Mouse (Mus musculus): ENCODE results near the gene Gm7075.
"Not testable (repeated sequence)": the region's sequence is repeated elsewhere in the genome, so short reads cannot be mapped to it uniquely, and the experiment has no call there.

The Gm7075 gene

GRCm38 (mm10) chr10:63415850-63416249 is 5.7 kb downstream of the Gm7075 start:
- no peak for DNase-seq

- no peak for DNase-seq
Observed at GRCm38 (mm10) chr10:63415287-63415686, 6.3 kb downstream of the Gm7075 start.

- no peak for DNase-seq
Observed at GRCm38 (mm10) chr10:63412756-63413155, 8.8 kb downstream of the Gm7075 start.

DNA sequence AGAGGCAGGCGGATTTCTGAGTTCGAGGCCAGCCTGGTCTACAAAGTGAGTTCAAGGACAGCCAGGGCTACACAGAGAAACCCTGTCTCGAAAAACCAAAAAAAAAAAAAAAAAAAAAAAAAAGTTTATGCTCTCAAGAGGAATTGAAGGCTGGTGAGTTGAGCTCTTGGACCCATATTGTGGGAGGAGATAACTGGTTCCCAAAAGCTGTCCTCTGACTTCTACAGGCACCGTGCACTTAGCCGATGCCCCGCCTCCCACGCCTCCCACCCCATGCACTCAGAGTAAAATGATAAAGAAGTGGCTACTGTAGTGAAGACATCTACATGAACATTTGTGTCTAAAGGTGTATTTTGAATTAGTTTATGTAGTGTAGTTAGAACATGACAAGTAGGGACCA is 9.9 kb downstream of the Gm7075 start:
- DNase-seq = not testable (repeated sequence)

DNA sequence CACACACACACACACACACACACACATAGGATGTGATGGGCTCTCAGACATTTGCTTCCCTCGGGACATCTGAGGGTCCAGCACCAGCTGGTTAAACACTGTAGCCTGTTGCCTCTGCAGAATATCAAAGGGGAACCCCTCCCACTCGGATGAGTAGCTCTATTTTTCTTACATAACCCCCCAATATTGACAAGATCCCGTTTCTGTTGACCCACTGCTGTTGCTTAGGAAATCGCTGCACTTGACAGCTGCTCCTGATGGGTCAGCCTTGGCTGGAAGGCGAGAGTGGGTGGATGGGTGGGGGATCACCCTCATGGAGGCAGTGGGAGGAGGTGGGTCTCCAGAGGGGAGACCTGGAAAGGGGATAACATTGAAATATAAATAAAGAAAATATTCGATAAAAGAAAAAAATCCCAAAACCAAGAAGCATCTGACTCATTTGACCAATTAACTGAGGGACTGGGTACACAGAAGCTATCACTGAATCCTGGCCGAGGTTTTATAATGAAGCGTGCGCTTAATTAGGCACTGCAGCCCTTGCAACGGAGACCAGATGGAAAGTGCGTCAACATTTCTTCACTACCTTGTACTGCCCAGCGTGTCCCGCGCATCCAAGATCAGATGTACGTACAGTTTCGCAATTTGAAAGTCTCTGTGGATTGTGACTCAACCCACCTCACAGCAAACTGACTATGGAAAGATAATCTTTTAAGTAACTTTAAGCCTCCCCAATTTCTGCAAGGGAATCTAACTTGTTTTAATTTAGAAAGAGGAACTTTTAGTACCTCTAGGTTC is 11.2 kb downstream of the Gm7075 start:
- DNase-seq = no peak

DNA sequence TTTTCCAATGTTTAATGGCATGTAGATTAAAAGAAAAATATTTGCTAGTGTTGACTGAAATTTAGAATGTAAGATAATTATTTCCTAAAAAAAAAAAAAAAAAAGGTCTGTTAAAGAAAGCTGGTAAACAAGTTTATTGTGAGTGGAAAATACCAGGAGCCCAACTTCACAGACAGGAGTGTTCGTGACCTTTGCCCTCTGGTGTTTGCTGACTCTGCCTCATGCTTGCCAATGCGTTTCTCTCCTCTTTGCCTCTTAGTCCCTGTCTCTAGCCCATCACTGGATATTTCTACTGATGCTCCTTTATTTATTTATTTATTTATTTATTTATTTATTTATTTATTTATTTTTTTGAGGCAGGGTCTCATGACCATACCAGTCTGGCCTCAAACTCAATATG is 18.0 kb downstream of the Gm7075 start:
- no peak for DNase-seq

DNA sequence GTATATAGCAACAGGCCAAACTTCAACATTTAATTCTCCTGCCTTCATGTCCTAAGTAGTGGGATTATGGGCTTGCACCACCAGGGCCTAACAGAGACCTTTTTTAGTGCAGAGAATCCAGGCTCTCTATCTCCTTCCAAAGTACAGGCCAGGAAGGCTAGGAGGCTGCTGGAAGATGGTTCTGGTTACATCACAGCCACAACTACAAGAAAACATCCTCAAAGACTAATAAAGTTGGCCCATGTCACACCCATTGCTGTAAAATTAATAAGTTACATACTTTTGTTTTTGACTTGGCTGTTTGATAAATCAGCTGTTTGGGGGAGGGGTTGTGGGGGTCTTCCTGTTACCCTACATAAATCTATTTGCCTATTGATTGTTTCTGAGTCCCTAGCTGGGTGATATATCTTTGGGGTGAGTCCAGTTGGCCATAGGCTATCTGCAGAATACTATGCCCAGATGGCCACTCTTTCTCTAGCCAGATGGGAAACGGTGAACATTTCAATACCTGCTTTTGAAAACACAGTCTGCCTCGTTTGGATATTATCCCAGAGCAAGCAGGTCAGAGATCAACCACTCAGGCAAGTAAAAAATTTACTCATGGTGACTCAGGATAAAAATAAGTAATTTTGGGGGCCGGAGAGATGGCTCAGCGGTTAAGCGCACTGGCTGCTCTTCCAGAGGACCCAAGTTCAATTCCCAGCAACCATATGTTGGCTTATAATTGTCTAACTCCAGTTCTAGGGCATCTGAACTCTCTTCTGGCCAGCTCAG is 18.7 kb downstream of the Gm7075 start:
- DNase-seq = no peak

DNA sequence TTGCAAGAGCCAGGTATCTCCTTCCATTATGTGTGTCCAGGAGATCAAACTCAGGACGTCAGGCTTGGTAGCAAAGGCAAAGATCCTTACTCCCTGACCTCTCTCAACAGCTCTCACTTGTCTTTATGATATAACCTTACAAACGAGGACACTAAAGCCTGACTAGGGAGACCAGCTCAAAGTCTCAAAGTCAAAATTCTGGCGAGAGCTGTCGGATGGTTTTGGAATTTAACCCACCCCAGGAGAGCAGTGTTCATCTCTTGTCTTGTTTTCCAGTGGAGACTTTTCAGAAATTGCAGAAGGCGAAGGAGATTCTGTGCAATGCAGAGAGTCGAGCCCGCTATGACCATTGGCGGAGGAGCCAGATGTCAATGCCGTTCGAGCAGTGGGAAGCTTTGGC is 24.6 kb downstream of the Gm7075 start:
- DNase-seq = no peak

- no peak for DNase-seq
Observed at GRCm38 (mm10) chr10:63388948-63389347, 32.6 kb downstream of the Gm7075 start.

- no peak for DNase-seq
Observed at GRCm38 (mm10) chr10:63386991-63387390, 34.6 kb downstream of the Gm7075 start.

GRCm38 (mm10) chr10:63386444-63386843 is 35.1 kb downstream of the Gm7075 start:
- peak; percentile 82 for DNase-seq

- not testable (repeated sequence) for DNase-seq
Observed at GRCm38 (mm10) chr10:63385897-63386296, 35.7 kb downstream of the Gm7075 start.

- DNase-seq = peak; percentile 57
Observed at GRCm38 (mm10) chr10:63382372-63383279, 39.0 kb downstream of the Gm7075 start, which contains the start of gene Dnajc12. Dnajc12 (plus strand) TSS chr10:63382443.

GRCm38 (mm10) chr10:63381498-63382280 is 39.9 kb downstream of the Gm7075 start, which contains the start of gene Sirt1:
Sirt1 (minus strand) TSS chr10:63381704.
- peak; percentile 5 for DNase-seq

- no peak for DNase-seq
Observed at GRCm38 (mm10) chr10:63378948-63379680, 42.5 kb downstream of the Gm7075 start.

GRCm38 (mm10) chr10:63377468-63377867 is 44.1 kb downstream of the Gm7075 start:
- peak; percentile 40 for DNase-seq

GRCm38 (mm10) chr10:63376303-63376702 is 45.3 kb downstream of the Gm7075 start:
- no peak for DNase-seq

Data from right cerebral cortex, postnatal 25 days (tissue).